Mouse (Mus musculus) embryonic facial prominence, embryonic 12.5 days (tissue): ENCODE data around the gene Tnip1. TPM values are rescaled to one million over a fixed set of nuclear protein-coding genes. Genes with fewer than 3 reads are reported as not detected.

Source experiments
- ATAC-seq: fragments of 200-750 bp; cut with Nextera tagmentation; 2 replicates; pipeline ENCODE4 v1.8.0; 2017; ENCODE audit not compliant: insufficient number of reproducible peaks, insufficient read depth, low FRiP score, low TSS enrichment
- H3K27ac ChIP-seq: fragments of 300-500 bp; sonication (generic); 2 replicates; pipeline ENCODE4 v1.5.1; 2016; ENCODE audit warnings: mild to moderate bottlenecking
- H3K27me3 ChIP-seq: fragments of 300-500 bp; sonication (generic); 2 replicates; pipeline ENCODE4 v1.6.1; 2016; ENCODE audit warnings: mild to moderate bottlenecking, moderate library complexity
- H3K36me3 ChIP-seq: fragments of 300-500 bp; sonication (generic); 2 replicates; pipeline ENCODE4 v1.6.1; 2016; ENCODE audit warnings: mild to moderate bottlenecking
- H3K4me1 ChIP-seq: fragments of 300-500 bp; sonication (generic); 2 replicates; pipeline ENCODE4 v1.6.1; 2016
- H3K4me2 ChIP-seq: fragments of 300-500 bp; sonication (generic); replicated peaks from 2 replicates; pipeline ENCODE4 v1.6.1; 2016; ENCODE audit warnings: mild to moderate bottlenecking, moderate library complexity
- H3K4me3 ChIP-seq: fragments of 300-500 bp; sonication (generic); 2 replicates; pipeline ENCODE4 v1.5.1; 2016; ENCODE audit warnings: mild to moderate bottlenecking
- H3K9ac ChIP-seq: fragments of 300-500 bp; sonication (generic); 2 replicates; pipeline ENCODE4 v1.6.1; 2016; ENCODE audit warnings: mild to moderate bottlenecking, moderate library complexity
- H3K9me3 ChIP-seq: fragments of 300-500 bp; sonication (generic); 2 replicates; pipeline ENCODE4 v1.6.1; 2016; ENCODE audit warnings: mild to moderate bottlenecking, moderate library complexity
- WGBS: fragments of 180-500 bp; shearing (Covaris S2); methylation state at CpG from one replicate; pipeline ENCODE4 v1.1.7; 2016; 5-methylcytosine and 5-hydroxymethylcytosine counted together
- polyA plus RNA-seq: library from polyadenylated mRNA; unstranded; fragments of >200 nt; fragmentation: Nextera tagmentation; extraction: Ambion mirVana; gene quantifications from 2 replicates; pipeline ENCODE4 v1.2.1, GENCODE M21; 2016

Tnip1 gene
- polyA plus RNA-seq, result 19.3 and 20.0 TPM in 2 replicates

DNA sequence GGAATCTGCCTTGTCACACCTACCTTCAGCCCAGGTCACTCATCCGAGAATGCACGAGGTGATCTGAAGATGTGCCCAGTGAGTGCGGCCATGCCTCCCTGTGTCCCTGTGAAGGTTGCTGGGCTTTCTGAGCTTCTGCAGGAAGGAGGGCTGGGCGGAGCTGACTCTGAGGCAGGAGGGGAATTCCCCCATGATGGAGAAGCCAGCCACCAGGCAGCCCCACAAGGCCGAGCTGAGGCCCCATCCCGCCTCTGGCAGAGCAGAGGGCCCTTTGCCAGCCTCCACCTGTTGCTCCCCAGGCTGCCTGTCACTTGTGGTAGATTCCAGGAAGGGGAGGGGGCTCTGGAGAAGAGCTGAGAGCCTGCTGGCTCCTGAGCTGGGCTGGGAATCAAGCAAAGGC, at the start of gene Tnip1:
Gene Tnip1 (minus strand): TSS at position 108 of the 400 bp plus-strand sequence.
- Histone ChIP-seq H3K9me3 (no peaks in the 10 kb centered on the region), H3K9ac (0 out of 2 replicates have a peak within 1 kb of the TSS, but pooled peaks have one; percentile 10)
- 39% methylated on average over 6 of the region's 6 CpGs for WGBS

DNA sequence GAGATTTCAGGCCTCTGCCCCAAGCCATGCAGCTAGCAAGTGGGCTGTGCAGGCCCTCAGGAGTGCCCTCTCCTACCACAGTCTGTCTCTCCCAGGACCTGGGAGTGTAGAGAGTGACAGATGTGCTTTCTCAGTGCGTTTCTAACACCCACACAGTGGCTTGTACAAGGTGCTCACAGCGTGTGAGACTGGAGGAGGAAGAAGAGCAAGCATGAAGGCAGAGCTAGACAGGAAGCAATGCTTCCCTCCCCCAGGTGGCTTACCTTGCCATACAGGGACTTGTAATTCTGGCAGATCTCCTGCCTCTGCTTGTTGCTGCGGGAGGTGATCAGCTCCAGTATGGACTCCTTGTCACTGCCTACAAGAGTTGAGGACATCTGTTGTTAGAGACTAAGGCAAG, 48.7 kb upstream of the Tnip1 start:
- Histone ChIP-seq H3K4me3 (no peak overlapping the region), H3K9ac (no peak overlapping the region), H3K27ac (no peak overlapping the region), H3K4me2 (no peak overlapping the region), H3K4me1 (no peaks in the 10 kb centered on the region), H3K27me3 (no peaks in the 10 kb centered on the region), H3K36me3 (peaks cover 90% of the 10 kb centered on the region), H3K9me3 (no peaks in the 10 kb centered on the region)
- 94% methylated on average over 3 of the region's 3 CpGs for WGBS
- ATAC-seq, result no peak

More for the DNA sequence above, at the start of gene Tnip1:
- H3K4me3 ChIP-seq, result no peak within 1 kb of the TSS
- no peaks in the 10 kb centered on the region; the same call in 1 of the 2 replicates for H3K4me1 ChIP-seq
- H3K36me3 ChIP-seq, result no peaks in the 10 kb centered on the region
- no peak within 1 kb of the TSS for H3K4me2 ChIP-seq
- H3K27me3 ChIP-seq, result no peaks in the 10 kb centered on the region
- H3K27ac ChIP-seq, result no peak within 1 kb of the TSS
- no peak for ATAC-seq

DNA sequence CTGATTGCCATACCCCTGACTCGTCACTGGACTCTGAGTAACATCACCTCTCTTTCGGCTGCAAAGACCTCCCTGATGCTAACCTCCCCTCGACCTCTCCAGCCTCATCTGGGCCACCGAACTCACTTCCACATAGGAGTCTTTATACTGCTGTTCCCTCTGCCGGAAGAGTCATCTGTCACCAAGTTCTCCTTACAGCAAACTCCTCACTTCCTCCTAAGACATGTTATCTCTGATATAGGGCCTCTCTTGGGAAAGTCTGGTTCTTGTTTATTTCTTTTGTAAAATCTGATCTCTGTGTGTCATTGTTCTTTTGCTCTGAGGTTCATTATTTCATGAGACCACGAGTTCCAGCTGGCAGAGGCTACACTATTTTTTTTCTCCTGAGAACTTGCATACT, 45.5 kb upstream of the Tnip1 start:
- H3K4me3 ChIP-seq, result no peak overlapping the region
- H3K27me3 ChIP-seq, result no peaks in the 10 kb centered on the region
- H3K9me3 ChIP-seq, result no peaks in the 10 kb centered on the region
- H3K4me2 ChIP-seq, result no peak overlapping the region
- no peak overlapping the region for H3K27ac ChIP-seq
- no peaks in the 10 kb centered on the region for H3K4me1 ChIP-seq
- H3K9ac ChIP-seq, result no peak overlapping the region
- no peak for ATAC-seq
- peaks cover 95% of the 10 kb centered on the region for H3K36me3 ChIP-seq
- 65% methylated on average over 6 of the region's 6 CpGs for WGBS

DNA sequence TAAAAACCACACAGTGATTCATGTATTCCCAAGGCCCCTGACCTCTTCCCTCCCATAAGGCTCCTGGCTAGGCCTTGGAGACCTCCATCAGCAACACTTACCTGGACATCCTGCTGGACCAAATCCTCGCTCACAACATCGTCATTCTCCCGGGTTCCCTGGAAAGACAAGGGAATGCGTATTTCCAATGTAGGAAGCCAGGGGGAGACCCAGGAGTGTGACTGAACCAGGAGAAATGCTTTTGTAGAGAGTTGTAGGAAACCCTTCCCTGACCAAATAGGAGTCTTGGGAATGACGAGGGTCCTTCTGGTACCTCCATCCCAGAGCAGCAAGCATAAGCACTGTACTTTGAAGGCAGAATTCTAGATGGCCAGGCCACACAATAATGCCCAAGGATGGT, 43.0 kb upstream of the Tnip1 start:
- Histone ChIP-seq H3K36me3 (peaks cover 86% of the 10 kb centered on the region), H3K9ac (no peak overlapping the region), H3K27me3 (no peaks in the 10 kb centered on the region), H3K4me3 (no peak overlapping the region), H3K4me2 (no peak overlapping the region), H3K27ac (no peak overlapping the region), H3K9me3 (peaks cover 6% of the 10 kb centered on the region; the same call in 1 of the 2 replicates), H3K4me1 (no peaks in the 10 kb centered on the region)
- 82% methylated on average over 5 of the region's 5 CpGs for WGBS
- no peak for ATAC-seq

DNA sequence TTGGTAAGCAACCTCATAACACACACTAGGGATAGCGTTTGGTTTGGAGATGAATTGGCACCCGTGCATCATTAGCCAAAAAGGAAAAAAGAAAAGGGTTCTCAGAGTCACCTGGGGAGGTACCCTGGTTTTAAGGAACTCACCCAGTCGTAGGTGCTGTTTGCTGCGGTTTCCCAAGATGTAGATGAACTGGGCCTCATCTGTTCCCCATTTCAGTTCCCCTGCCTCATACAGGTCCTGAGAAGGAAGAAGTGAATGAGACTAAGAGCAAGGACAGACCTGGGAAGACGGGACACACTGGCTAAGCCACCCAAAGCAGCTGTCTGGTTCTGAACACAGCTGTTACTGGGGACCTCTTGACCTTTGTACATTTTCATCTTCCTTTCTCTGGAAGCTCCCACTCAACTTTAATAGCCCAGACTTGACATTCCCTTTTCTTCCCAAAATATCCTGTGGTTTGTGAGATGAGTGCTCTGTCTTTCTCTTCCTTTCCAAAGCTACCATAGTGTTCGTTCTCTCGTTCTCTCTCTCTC, 42.3 kb upstream of the Tnip1 start:
- Histone ChIP-seq H3K4me2 (no peak overlapping the region), H3K4me1 (no peaks in the 10 kb centered on the region), H3K36me3 (peaks cover 83% of the 10 kb centered on the region), H3K9me3 (peaks cover 7% of the 10 kb centered on the region; the same call in 1 of the 2 replicates), H3K4me3 (no peak overlapping the region), H3K9ac (no peak overlapping the region), H3K27ac (no peak overlapping the region), H3K27me3 (no peaks in the 10 kb centered on the region)
- no peak for ATAC-seq
- WGBS, result 76% methylated on average over 7 of the region's 7 CpGs

DNA sequence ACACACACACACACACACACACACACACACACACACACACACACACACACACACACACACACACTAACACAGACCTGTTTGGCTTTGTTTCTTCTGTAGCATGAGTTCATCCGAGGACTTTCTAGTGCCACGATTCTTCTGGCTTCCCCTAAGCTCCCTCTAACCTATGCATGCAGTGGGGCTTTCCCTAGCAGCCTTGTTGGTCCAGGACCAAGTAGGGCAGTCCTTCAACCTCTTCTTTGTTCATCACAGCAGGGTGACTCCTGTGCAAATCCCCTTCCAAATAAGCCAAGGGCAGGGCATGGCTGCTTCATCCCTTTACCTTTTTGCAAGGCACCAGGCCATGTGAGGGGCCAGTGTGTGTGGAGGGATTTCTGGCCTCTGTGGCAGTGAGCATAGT, 36.0 kb upstream of the Tnip1 start:
- Histone ChIP-seq H3K4me2 (no peak overlapping the region), H3K4me1 (no peaks in the 10 kb centered on the region), H3K27me3 (no peaks in the 10 kb centered on the region), H3K4me3 (no peak overlapping the region), H3K9ac (no peak overlapping the region), H3K36me3 (peaks cover 71% of the 10 kb centered on the region), H3K27ac (no peak overlapping the region), H3K9me3 (peaks cover 7% of the 10 kb centered on the region; the same call in 1 of the 2 replicates)
- 52% methylated on average over 2 of the region's 2 CpGs for whole genome bisulfite sequencing
- ATAC-seq, result no peak

DNA sequence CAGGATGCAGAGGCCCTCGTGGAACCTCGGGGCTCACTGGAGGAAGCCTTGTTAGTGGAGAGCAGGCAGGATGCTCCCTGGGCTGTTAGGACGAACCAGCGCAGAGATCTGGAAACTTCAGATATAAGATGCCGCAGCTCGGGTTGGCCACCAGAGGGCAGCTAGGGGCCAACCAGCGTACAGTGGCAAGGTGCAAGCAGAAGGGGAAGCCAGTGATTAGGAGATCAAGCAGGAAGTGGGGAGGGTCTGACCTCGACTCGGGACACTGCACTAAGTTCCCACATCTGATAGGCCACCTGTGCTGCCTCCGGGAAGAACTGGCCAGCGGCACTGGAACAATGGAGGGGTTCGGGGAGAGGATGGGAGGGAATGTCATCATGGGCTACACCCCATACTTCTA, 35.6 kb upstream of the Tnip1 start:
- Histone ChIP-seq H3K27ac (no peak overlapping the region), H3K4me3 (no peak overlapping the region), H3K9me3 (peaks cover 7% of the 10 kb centered on the region; the same call in 1 of the 2 replicates), H3K9ac (no peak overlapping the region), H3K36me3 (peaks cover 67% of the 10 kb centered on the region), H3K4me2 (no peak overlapping the region), H3K27me3 (no peaks in the 10 kb centered on the region), H3K4me1 (no peaks in the 10 kb centered on the region)
- ATAC-seq, result 0 out of 2 replicates have a peak, but pooled peaks have one; percentile 30
- 4% methylated on average over 12 of the region's 12 CpGs for WGBS

DNA sequence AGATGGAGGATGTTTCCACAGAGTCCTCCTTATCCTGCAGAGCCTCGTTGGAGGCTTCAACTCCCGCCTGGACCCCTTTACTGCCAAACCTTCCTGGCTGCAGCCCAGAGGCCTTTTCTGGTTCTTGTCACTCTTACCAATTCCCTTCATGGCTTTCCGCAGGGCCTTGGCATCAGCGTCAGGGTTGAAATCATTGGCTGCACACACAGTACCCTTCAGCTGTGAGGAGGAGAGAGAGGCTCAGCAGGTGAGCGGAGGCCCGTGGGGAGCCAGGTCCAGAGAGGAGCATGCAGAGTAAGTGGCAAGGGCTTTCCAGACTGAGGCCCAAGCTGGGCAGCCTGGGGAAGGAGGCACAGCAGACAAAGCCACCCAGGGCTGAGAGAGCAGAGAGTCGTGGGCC, 33.5 kb upstream of the Tnip1 start:
- no peak overlapping the region for H3K27ac ChIP-seq
- no peak for ATAC-seq
- peaks cover 65% of the 10 kb centered on the region for H3K36me3 ChIP-seq
- no peak overlapping the region for H3K4me3 ChIP-seq
- H3K4me2 ChIP-seq, result no peak overlapping the region
- no peaks in the 10 kb centered on the region for H3K27me3 ChIP-seq
- peaks cover 5% of the 10 kb centered on the region; the same call in 1 of the 2 replicates for H3K9me3 ChIP-seq
- WGBS, result 72% methylated on average over 7 of the region's 7 CpGs
- H3K4me1 ChIP-seq, result no peaks in the 10 kb centered on the region
- no peak overlapping the region for H3K9ac ChIP-seq

DNA sequence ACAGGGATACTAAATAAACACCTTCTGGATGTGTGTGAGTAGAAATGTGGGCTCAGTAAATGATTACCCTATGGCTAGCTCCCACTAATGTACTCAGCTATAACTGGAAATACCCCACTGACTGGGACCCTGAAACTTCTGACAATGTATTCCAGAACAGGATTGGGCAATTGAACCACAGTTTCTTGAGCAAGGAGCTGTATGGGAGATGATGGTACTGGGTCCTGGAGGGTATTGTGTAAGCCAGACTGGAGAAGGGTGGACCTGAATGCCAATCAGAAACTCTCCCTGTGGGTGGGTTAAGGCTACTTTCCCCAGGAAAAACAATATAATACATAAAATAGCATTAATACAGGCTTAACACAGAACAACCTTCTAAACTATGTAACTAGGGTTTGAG, 27.2 kb upstream of the Tnip1 start:
- H3K36me3 ChIP-seq, result peaks cover 42% of the 10 kb centered on the region
- no peak overlapping the region for H3K27ac ChIP-seq
- no peak overlapping the region for H3K9ac ChIP-seq
- H3K27me3 ChIP-seq, result no peaks in the 10 kb centered on the region
- ATAC-seq, result no peak
- no peaks in the 10 kb centered on the region for H3K9me3 ChIP-seq
- H3K4me2 ChIP-seq, result no peak overlapping the region
- no peak overlapping the region for H3K4me3 ChIP-seq
- H3K4me1 ChIP-seq, result no peaks in the 10 kb centered on the region

DNA sequence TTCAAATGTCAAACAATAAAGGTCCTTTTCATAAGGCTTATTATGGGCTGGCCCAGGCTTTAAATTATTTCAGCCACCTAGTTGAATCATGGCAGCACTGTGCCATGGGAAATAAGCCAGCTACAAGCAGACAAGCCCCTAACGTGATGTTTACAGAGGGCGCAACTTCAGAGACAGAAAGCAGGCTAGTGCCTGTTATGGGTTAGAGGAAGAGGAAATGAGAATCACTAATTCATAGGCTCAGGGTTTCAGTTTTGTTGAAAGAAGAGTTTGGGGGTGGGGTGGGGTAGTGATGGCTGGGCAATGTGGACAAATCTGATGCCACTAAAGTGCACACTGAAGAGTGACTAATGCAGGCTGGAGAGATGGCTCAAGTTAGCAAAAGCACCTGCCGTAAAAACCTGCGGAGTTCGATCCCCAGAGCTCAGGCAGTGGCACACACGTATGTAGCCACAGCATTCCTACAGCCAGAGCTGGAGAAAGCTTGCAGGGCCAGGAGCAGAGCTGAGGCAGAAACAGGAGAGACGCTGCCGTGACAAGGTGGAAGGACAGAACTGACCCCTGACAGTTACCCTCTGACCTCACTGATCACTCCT, 26.1 kb upstream of the Tnip1 start:
- 71% methylated on average over 8 of the region's 8 CpGs for WGBS
- ATAC-seq, result no peak
- no peak overlapping the region for H3K4me3 ChIP-seq
- H3K4me1 ChIP-seq, result no peaks in the 10 kb centered on the region
- no peaks in the 10 kb centered on the region for H3K27me3 ChIP-seq
- no peak overlapping the region for H3K9ac ChIP-seq
- H3K4me2 ChIP-seq, result no peak overlapping the region
- no peak overlapping the region for H3K27ac ChIP-seq
- H3K9me3 ChIP-seq, result no peaks in the 10 kb centered on the region
- H3K36me3 ChIP-seq, result peaks cover 39% of the 10 kb centered on the region

DNA sequence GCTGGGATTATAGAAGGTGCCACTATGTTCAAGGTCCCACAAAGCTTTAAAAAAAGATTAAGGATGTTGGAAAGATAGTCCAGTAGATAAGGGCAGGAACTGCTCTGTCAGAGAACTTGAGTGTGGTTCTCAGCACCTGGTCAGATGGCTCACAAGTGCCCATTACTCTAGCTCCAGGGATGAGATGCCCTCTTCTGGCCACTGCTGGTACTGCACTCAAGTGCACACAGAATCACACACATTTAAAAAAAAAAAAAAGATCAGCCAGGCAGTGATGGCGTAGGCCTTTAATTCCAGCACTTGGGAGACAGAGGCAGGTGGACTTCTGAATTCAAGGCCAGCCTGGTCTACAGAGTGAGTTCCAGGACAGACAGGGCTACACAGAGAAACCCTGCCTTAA, 25.3 kb upstream of the Tnip1 start:
- no peak for ATAC-seq
- Histone ChIP-seq H3K4me2 (no peak overlapping the region), H3K27ac (no peak overlapping the region), H3K4me3 (no peak overlapping the region), H3K9ac (no peak overlapping the region), H3K4me1 (no peaks in the 10 kb centered on the region), H3K27me3 (no peaks in the 10 kb centered on the region), H3K9me3 (no peaks in the 10 kb centered on the region), H3K36me3 (peaks cover 44% of the 10 kb centered on the region)
- WGBS, result 90% methylated on average over 1 of the region's 1 CpGs

DNA sequence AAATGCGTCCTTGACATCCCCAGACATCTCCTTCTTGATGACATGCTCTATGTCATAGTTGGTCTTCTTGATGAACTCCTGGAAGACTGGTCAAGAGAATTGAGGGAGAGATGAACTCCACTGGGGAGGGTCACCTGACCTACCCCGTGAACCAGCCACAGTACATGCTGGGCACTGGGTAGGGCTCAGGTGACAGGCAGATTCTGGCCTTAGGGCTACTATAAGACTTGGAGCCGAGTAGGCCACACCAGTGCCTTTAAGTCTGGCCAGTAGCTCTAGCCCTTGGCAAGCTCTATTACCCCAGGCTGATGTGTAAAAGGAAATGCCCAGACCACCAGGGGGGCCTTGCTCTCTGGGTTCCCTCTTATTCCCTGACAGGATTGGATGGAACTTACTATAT, 22.4 kb upstream of the Tnip1 start:
- H3K27ac ChIP-seq, result no peak overlapping the region
- no peak overlapping the region for H3K4me3 ChIP-seq
- H3K36me3 ChIP-seq, result peaks cover 47% of the 10 kb centered on the region
- no peaks in the 10 kb centered on the region for H3K4me1 ChIP-seq
- no peak overlapping the region for H3K4me2 ChIP-seq
- no peak for ATAC-seq
- no peak overlapping the region for H3K9ac ChIP-seq
- no peaks in the 10 kb centered on the region for H3K9me3 ChIP-seq
- H3K27me3 ChIP-seq, result no peaks in the 10 kb centered on the region
- WGBS, result 73% methylated on average over 3 of the region's 3 CpGs
